Mouse (Mus musculus): ENCODE measurements around the gene Tgtp1.
A peak's percentile ranks its signal among the peaks of the same experiment; 100 is the strongest.
"Not testable (repeated sequence)": the region's sequence is repeated elsewhere in the genome, so short reads cannot be mapped to it uniquely, and the experiment has no call there.

Gene Tgtp1

GRCm38 (mm10) chr11:48994018-48994417 lies at the start of gene Tgtp1:
Gene Tgtp1, minus strand, starts transcription at chr11:48994172.
- not testable (repeated sequence) for DNase-seq (ENCODE audit: low spot score in 2 of 2)

- not testable (repeated sequence) for DNase-seq (ENCODE audit: low spot score in 2 of 2)
Observed at GRCm38 (mm10) chr11:49012074-49012473, 18.1 kb upstream of the Tgtp1 start.

GRCm38 (mm10) chr11:49006785-49007184 lies 12.8 kb upstream of the Tgtp1 start:
- not testable (repeated sequence) for DNase-seq (ENCODE audit: low spot score in 2 of 2)

- not testable (repeated sequence) for DNase-seq (ENCODE audit: low spot score in 2 of 2)
Observed at GRCm38 (mm10) chr11:49006317-49006716, 12.3 kb upstream of the Tgtp1 start.

GRCm38 (mm10) chr11:49000411-49000810 lies 6.4 kb upstream of the Tgtp1 start:
- not testable (repeated sequence) for DNase-seq (ENCODE audit: low spot score in 2 of 2)

GRCm38 (mm10) chr11:48993296-48993695 lies 676 bp downstream of the Tgtp1 start:
- not testable (repeated sequence) for DNase-seq (ENCODE audit: low spot score in 2 of 2)

- DNase-seq (ENCODE audit: low spot score in 2 of 2) = not testable (repeated sequence)
Observed at GRCm38 (mm10) chr11:48991740-48992520, 2.0 kb downstream of the Tgtp1 start, which contains the start of gene Gm12185. Gene Gm12185, minus strand, starts transcription at chr11:48992226.

GRCm38 (mm10) chr11:48989981-48990380 lies 4.0 kb downstream of the Tgtp1 start:
- DNase-seq (ENCODE audit: low spot score in 2 of 2) = not testable (repeated sequence)

- DNase-seq (ENCODE audit: low spot score in 2 of 2) = peak in 1 of 2 experiments; percentile 17
Observed at GRCm38 (mm10) chr11:48988219-48988618, 5.8 kb downstream of the Tgtp1 start.

GRCm38 (mm10) chr11:48982848-48983247 lies 11.1 kb downstream of the Tgtp1 start:
- DNase-seq (ENCODE audit: low spot score in 2 of 2) = not testable (repeated sequence)

- not testable (repeated sequence) for DNase-seq (ENCODE audit: low spot score in 2 of 2)
Observed at GRCm38 (mm10) chr11:48980052-48980451, 13.9 kb downstream of the Tgtp1 start.

GRCm38 (mm10) chr11:48979251-48979650 lies 14.7 kb downstream of the Tgtp1 start, which contains the start of gene 9930111J21Rik1:
Gene 9930111J21Rik1, minus strand, starts transcription at chr11:48979398.
- not testable (repeated sequence) for DNase-seq (ENCODE audit: low spot score in 2 of 2)

GRCm38 (mm10) chr11:48978240-48978939 lies 15.6 kb downstream of the Tgtp1 start, which contains the start of gene Olfr56:
Gene Olfr56, plus strand, starts transcription at chr11:48978889.
- DNase-seq (ENCODE audit: low spot score in 2 of 2) = not testable (repeated sequence)

- not testable (repeated sequence) for DNase-seq (ENCODE audit: low spot score in 2 of 2)
Observed at GRCm38 (mm10) chr11:48974686-48975085, 19.3 kb downstream of the Tgtp1 start.

- DNase-seq (ENCODE audit: low spot score in 2 of 2) = not testable (repeated sequence)
Observed at GRCm38 (mm10) chr11:48946090-48946489, 47.9 kb downstream of the Tgtp1 start, which contains the start of gene Psme2b. Gene Psme2b, minus strand, starts transcription at chr11:48946190.

GRCm38 (mm10) chr11:48939286-48939685 lies 54.7 kb downstream of the Tgtp1 start:
- DNase-seq (ENCODE audit: low spot score in 2 of 2) = not testable (repeated sequence)
